Mouse (Mus musculus) left cerebral cortex, postnatal 14 days (tissue): Measurements from ENCODE around the gene Camkk2. TPM values are rescaled to one million over a fixed set of nuclear protein-coding genes. Genes with fewer than 3 reads are reported as not detected.

Experiments
- DNase-seq, 2 experiments: peaks; one replicate each; pipeline ENCODE4 v3.0.0; 2021 to 2022; ENCODE audit warnings: low spot score in 2 of 2, mixed read lengths in 1 of 2
- intact Hi-C: fragments of 180-260 bp; cut with DNase I; formaldehyde crosslinking; loops from one replicate; pipeline ENCODE4 v1.15.1; 2025
- total RNA-seq, 2 experiments: library from RNA; stranded (reverse); gene quantifications; 2 replicates each; pipeline ENCODE4 v1.2.3; 2021

Camkk2 gene
- total RNA-seq, 2 experiments from 2014 or later: 214 to 248 TPM

GRCm38 (mm10) chr5:122786035-122786819 lies 7.0 kb upstream of the Camkk2 start:
- intact Hi-C loops: no loop called here
- DNase-seq: peak; percentile 57 to 87

GRCm38 (mm10) chr5:122783726-122784406 lies 4.7 kb upstream of the Camkk2 start:
- DNase-seq: peak; percentile 42 to 70
- intact Hi-C loops: no loop called here

GRCm38 (mm10) chr5:122782066-122782465 lies 2.9 kb upstream of the Camkk2 start:
- no peak for DNase-seq
- intact Hi-C loops: no loop called here

DNA sequence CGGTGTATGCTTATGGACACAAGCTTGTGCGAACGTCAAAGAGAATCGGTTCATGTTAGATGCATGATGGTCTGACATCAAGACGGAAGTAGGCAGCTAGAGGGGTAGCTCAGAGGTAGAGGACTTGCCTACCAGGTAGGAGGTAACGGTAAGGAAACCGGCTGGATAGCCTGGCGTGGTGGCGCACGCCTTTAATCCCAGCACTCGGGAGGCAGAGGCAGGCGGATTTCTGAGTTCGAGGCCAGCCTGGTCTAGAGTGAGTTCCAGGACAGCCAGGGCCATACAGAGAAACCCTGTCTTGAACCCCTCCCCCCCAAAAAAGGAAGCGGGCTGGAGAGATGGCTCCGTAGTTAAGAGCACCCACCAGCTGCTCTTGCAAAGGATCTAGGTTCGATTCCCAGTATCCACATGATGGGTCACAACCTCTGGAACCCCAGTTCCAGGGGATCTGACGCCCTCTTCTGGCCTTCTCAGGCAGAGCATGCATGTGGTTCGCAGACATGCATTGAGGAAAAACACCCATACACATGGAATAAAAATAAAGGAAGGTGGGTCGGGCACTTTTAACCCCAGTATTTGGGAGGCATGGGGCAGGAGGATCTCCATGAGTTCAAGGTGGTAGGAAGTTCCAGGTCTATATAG lies 1.7 kb upstream of the Camkk2 start:
- intact Hi-C loops: no loop called here
- DNase-seq: no peak

- intact Hi-C loops: no loop called here
These were observed 680 bp downstream of the Camkk2 start for GRCm38 (mm10) chr5:122778231-122779226.

DNA sequence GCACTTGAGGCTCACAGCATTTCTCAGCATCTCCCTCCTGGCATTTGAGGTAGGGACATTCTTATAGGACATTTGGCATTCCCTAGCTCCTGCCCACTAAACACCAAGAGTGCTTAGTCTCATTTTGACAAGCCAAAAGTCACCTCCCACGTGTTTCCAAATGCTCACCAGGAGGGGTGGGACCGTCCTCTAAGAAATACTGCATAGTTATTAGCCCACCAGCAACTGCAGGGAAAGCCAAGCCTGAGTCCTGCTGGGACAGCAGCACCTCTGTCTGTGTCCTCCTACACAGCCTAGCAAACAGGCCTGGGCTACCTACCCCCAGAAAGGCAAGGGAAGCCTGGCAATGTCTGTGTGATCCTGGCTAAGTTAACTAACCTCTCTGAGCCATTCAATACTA lies 1.9 kb downstream of the Camkk2 start:
- DNase-seq: peak; percentile 33 to 49
- intact Hi-C loops: no loop called here

More at GRCm38 (mm10) chr5:122778231-122779226, 680 bp downstream of the Camkk2 start:
- peak; percentile 34 to 48 for DNase-seq

GRCm38 (mm10) chr5:122775646-122776286 lies 3.4 kb downstream of the Camkk2 start:
- intact Hi-C loops: no loop called here
- no peak for DNase-seq

GRCm38 (mm10) chr5:122774743-122775611 lies 4.2 kb downstream of the Camkk2 start:
- intact Hi-C loops: no loop called here
- peak; percentile 43 to 63 for DNase-seq

DNA sequence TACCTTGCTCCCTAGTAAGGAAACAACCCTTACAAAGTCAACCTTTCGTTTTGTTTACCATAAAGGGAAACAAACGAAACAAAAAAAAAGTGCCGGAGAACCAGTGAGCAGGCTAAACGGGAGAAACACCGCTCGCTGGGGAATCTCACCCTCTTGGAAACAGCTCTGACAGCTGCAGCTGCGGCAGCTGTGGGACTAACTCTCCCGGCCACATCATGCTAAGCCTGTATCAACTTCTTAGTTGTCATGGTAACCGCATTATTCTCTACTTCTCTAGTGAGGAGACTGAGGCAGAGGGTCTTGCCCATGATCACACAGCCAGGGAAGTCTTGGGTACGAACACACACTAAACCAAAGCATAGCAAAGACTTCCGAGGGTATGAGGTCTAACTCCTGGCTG lies 5.5 kb downstream of the Camkk2 start:
- intact Hi-C loops: no loop called here
- DNase-seq: no peak

DNA sequence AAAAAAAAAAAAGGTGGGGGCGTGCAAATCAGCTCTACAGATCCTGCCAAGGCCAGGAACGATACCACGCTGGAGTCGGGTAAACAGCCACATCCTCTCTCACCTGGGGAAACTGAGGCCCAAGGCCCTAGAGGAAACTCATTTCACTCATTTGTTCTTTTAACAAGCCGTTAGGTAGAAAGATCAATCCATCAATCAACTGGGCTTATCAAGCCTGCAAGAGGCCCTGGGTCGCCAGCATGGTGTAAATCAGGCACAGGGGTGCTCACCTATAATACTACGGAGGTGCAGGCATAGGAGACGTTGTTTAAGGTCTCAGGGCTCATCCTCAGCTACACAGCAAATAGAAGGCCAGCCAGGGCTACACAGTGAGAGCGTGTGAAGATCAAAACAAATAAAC lies 7.8 kb downstream of the Camkk2 start:
- DNase-seq: no peak
- intact Hi-C loops: no loop called here

- peak in 1 of 2 experiments; percentile 40 for DNase-seq
- intact Hi-C loops: no loop called here
These were observed 8.4 kb downstream of the Camkk2 start for GRCm38 (mm10) chr5:122770806-122771261.

- DNase-seq: no peak
- intact Hi-C loops: no loop called here
These were observed 8.9 kb downstream of the Camkk2 start for GRCm38 (mm10) chr5:122770304-122770703.

GRCm38 (mm10) chr5:122769101-122769568 lies 10.1 kb downstream of the Camkk2 start:
- DNase-seq: no peak
- intact Hi-C loops: no loop called here

DNA sequence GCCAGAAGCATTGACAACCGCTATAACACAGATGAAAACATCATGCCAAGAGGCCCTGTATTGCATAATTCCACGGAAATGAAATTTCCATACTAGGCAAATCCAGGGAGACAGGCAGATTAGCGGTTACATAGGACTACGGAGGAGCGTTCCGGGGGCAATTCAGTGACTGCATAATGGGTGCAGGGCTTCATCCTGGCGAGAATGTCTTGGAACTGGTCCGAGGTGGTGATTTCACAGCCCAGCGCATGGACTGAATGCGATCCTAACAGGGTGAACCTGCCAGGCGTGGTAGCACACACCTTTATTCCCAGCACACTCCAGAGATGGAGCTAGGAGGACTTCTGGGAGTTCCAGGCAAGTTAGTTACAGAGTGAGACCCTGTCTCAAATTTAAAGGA lies 11.9 kb downstream of the Camkk2 start:
- intact Hi-C loops: no loop called here
- no peak for DNase-seq

DNA sequence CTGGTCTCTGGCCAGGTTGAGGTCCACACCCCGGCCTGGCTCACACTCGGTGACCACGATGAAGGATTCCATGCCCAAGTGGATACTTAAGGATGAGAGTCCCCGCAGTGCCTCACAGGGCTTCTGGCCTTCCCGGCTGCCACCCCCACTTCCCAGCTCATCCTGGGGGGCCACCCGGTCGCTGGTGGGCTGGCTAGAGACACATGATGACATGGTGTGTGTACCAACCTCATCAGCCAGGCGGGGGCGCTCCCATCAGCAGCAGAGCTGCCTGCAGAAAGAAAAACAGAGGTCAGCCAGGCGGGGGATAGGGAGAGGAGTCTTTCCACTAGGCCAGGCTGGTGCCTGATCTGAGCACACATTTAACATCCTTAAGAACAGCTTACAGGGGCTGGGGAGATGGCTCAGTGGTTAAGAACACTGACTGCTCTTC lies 15.2 kb downstream of the Camkk2 start:
- peak in 1 of 2 experiments; percentile 40 for DNase-seq
- intact Hi-C loops: no loop called here

DNA sequence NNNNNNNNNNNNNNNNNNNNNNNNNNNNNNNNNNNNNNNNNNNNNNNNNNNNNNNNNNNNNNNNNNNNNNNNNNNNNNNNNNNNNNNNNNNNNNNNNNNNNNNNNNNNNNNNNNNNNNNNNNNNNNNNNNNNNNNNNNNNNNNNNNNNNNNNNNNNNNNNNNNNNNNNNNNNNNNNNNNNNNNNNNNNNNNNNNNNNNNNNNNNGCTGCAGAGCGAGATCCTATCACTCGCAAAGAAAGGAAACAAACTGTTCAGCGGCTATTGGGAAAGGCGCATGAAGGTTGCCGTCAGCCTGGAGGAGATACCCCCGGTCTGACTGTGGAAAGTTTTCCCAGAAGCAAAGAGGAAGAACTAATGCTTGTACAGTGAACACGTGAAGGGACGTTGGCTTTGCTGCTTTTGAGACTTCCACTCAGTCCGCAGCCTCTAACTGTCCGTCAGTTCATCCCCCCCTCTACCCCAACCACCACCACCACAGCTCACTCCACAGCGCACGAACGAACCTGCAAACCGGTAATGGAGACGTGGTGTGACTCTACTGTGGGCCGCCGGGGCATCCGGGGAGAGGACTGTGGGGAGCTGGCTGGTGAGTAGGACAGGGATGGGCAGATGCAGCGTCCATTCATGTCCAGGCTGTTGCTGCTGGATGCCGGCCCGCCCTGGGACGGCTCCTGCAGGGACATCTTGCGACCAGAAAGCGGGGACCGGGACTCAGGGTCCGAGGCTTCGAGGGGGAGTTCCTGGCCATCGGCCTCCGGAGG lies 15.8 kb downstream of the Camkk2 start:
- no peak for DNase-seq
- intact Hi-C loops: no loop called here

DNA sequence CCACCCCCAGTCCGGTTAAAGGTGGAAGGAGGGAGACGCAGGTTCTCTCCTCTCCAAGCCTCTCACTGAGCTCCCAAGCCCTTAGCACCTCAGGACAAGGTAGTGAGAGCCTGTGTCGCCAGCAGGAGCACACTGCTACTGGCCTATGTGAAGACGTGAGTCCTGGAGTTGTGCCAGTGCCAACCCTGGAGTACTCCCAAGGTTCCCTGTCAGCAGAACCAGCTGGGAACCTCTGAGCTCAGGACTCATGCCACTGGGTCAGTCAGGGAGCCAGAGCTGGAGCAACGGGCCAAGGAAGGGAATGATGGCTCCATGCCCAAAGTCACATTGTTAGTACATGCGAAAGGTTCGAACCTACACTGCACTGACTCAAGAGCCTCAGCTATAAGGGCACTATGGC lies 22.5 kb downstream of the Camkk2 start:
- intact Hi-C loops: no loop called here
- DNase-seq: no peak
